Mouse (Mus musculus): ENCODE data around the gene Mctp1.

DNA sequence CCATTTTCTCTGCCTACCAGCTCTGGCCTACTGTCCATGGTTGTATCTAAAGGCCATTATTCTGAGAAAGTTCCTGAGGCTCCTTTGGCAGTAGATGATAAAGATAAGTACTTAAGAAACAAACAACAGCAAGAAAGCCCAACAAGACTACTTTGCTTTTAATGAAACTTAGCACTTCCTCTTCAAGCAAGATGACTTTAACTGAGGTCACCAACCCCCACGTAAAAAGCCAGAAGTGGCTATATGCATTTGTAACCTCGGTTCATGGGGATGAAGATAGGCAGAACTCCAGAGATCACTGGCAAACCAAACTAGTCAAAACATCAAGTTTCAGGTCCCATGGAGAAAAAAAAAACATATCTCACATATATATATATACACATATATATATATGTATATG, 305.0 kb downstream of the Mctp1 start:
- no peak for TF ChIP-seq EP300 (IDR thresholded peaks at IDR 0.05; ENCODE audit: insufficient read depth, low read depth, low read length)
- TF ChIP-seq CTCF (IDR thresholded peaks at IDR 0.05; ENCODE audit: low read depth, low read length), result no peak
